ENCODE assay signal across 8 mouse cellular contexts in genomic region chr8:104961537-104961961, GRCm38 (mm10). TPM values are rescaled to one million over a fixed set of nuclear protein-coding genes. Genes with fewer than 3 reads are reported as not detected.
DNase-seq lines count a peak whose midpoint lies in the region; ATAC-seq lines count a peak whose summit lies in the region.

Ces2g (plus strand) TSS chr8:104961718.

- 72% methylated on average over 5 of the region's 5 CpGs for WGBS in forebrain, embryonic 15.5 days

- no peak within 1 kb of the TSS for H3K4me3 ChIP-seq in forebrain, embryonic 15.5 days

- H3K36me3 ChIP-seq in forebrain, embryonic 15.5 days, result no peaks in the 10 kb centered on the region

- no peak within 1 kb of the TSS for H3K27ac ChIP-seq in forebrain, embryonic 15.5 days (replicated peaks)

- no peaks in the 10 kb centered on the region for H3K4me1 ChIP-seq in forebrain, embryonic 15.5 days

- no peaks in the 10 kb centered on the region for H3K27me3 ChIP-seq in forebrain, embryonic 15.5 days

- H3K4me2 ChIP-seq in forebrain, embryonic 15.5 days (replicated peaks), result no peak within 1 kb of the TSS

- intact Hi-C loops in left cerebral cortex, postnatal 36 days (cut with DNase I), result no loop called here

- no peak within 1 kb of the TSS for H3K9ac ChIP-seq in forebrain, embryonic 15.5 days (replicated peaks)

- peak; percentile 83 for ATAC-seq in megakaryocyte-erythroid progenitor cell, adult 5-6 weeks (replicated peaks; ENCODE audit: low FRiP score, low TSS enrichment, poor library complexity, severe bottlenecking)
- ATAC-seq in forebrain, embryonic 15.5 days (replicated peaks), result no peak

- no peaks in the 10 kb centered on the region for H3K9me3 ChIP-seq in forebrain, embryonic 15.5 days

- DNase-seq in adrenal gland, adult 2 months, result peak; percentile 23
- no peak for DNase-seq in adrenal gland, postnatal 25 days
- DNase-seq in c-Kit-positive CD71-positive TER-119-positive erythroid progenitor cells, embryonic 14.5 days (ENCODE audit: low spot score), result peak; percentile 42
- DNase-seq in kidney, postnatal 25 days, result peak; percentile 27 to 54
- DNase-seq in thymus, adult 18-20 months, result no peak
- DNase-seq in left cerebral cortex, postnatal 36 days (ENCODE audit: low spot score in 2 of 2), result no peak

RNA-seq across cellular contexts. Expression of gene Ces2g, which starts in this region (rescaled TPM):
- total RNA-seq in adrenal gland, adult 2 months (2021), result 1 to 10 TPM; 2.5 to 3.0 TPM
- polyA plus RNA-seq in adrenal gland, adult 2 months (2012; rRNA removed), result 0.73 and 0.75 TPM in 2 replicates
- 1.3 and 2.0 TPM in 2 replicates for total RNA-seq in adrenal gland, postnatal 25 days (2021)
- total RNA-seq in megakaryocyte-erythroid progenitor cell, adult 5-6 weeks (2014; fragmentation: Nextera tagmentation), result 332 and 389 TPM in 2 replicates
- total RNA-seq in megakaryocyte-erythroid progenitor cell, adult 5-6 weeks (2017), result 89.7 and 130 TPM in 2 replicates
- polyA plus RNA-seq in forebrain, embryonic 15.5 days (2015; fragmentation: Nextera tagmentation; extraction: Ambion mirVana), result not detected in 2 replicates
- total RNA-seq in left cerebral cortex, postnatal 36 days (2021), result under 1 TPM; 0.25 to 0.45 TPM

Comparison
In these comparisons a context has a peak if more than half of its experiments do, and no peak if none do; other contexts are left out.
1. RNA of gene Ces2g (total RNA-seq): 89.7 to 389 TPM in megakaryocyte-erythroid progenitor cell, adult 5-6 weeks; 2.5 to 3.0 TPM in adrenal gland, adult 2 months, 1.3 to 2.0 TPM in adrenal gland, postnatal 25 days and 0.25 to 0.45 TPM in left cerebral cortex, postnatal 36 days; every median in the first group is over 10 times any median in the second.
2. DNase-seq: peak in adrenal gland, adult 2 months (single experiment), c-Kit-positive CD71-positive TER-119-positive erythroid progenitor cells, embryonic 14.5 days (single experiment) and kidney, postnatal 25 days (2 of 2); none in adrenal gland, postnatal 25 days (single experiment), thymus, adult 18-20 months (0 of 2) and left cerebral cortex, postnatal 36 days (0 of 2).